Mouse (Mus musculus): Measurements from ENCODE around the gene Lcn2. TPM values are rescaled to one million over a fixed set of nuclear protein-coding genes. Genes with fewer than 3 reads are reported as not detected.
A peak's percentile ranks its signal among the peaks of the same experiment; 100 is the strongest.

Gene Lcn2
- polyA plus RNA-seq, 1 experiment from 2014 or later = 0.35 TPM

DNA sequence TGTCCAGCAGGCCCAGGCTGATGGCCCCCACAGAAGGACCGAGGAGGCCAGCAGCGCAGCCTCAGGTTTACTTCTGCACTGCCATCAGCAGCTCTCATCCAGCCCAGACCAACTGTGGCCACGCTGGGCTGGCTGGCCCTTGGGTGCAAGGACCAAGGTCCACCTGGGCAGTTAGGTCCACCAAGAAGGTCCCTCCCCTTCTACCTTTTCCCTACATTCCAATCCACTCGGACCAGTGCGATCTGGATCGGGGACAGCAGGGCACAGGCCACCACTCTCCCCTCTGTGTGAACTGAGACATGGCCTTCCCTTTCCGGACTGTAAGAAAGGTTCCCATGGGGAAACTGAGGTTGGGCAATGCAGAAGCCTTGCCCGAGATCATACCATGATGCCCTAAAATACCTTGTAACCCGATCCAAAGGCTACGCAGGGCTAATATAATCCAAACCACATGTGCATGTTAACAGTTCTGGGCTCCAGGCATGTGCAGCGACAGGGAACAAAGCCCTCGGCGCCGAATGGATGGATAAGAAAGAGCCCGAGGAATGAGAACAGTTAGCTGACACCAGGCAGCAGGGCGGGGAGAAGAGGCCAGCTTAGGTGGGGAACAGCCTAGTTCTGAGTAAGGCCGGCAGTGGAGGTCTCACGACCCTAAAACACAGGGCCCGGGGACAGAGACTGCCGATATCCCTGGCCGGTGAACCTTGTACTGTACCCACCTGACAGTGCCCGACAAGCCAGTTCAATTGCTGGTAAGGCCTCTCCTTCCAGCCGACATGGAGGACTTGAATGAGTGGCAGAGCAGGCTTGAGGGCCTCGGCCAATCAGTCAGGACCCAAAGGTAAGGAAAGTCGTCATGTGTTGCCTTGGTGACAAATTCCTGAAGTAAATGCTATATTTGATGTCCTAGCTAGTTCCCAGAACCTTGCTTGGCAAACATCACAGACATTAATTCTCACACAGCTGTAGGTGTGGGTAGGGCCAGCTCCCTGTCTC lies 20.7 kb upstream of the Lcn2 start:
- Histone ChIP-seq H3K4me1 (replicated peaks) (no peaks in the 10 kb centered on the region), H3K27ac (no peak overlapping the region), H3K36me3 (peaks cover 2% of the 10 kb centered on the region), H3K4me2 (replicated peaks) (no peak overlapping the region), H3K9ac (replicated peaks) (no peak overlapping the region), H3K4me3 (replicated peaks) (no peak overlapping the region), H3K9me3 (no peaks in the 10 kb centered on the region), H3K27me3 (no peaks in the 10 kb centered on the region)
- WGBS = 71% methylated on average over 25 of the region's 25 CpGs
- ATAC-seq = no peak

DNA sequence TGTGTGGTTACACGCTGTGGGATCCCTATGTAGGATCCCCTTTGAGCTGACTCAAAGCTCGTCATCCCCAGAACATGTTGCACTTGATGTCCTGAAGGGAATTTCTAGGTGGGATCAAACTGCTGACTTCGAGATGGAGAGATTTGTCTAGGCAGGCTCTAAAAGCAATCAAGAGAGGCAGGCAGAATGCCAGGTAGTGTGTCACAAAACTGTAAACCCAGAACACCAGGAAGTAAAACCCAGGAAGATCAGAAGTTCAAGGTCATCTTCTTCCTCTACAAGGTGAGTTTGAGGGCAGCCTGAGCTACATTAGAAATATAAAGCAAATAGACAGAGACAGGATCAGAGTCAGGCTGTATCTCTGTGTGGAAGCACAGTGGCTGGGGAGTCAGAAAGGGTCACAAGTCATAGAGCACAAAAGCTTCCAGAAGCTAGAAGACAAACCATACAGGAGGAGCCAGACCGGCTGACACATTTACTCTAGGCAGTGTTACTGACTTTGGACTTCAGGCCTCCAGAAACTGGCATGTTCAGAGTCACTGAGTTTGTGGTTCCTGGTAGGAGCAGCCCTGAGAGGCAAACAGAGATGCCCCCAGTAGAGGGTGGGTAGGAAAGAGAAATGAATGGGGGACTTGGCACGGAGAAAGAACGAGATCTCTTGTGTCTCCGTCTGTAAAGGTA lies 19.2 kb upstream of the Lcn2 start:
- H3K27ac ChIP-seq = no peak overlapping the region

DNA sequence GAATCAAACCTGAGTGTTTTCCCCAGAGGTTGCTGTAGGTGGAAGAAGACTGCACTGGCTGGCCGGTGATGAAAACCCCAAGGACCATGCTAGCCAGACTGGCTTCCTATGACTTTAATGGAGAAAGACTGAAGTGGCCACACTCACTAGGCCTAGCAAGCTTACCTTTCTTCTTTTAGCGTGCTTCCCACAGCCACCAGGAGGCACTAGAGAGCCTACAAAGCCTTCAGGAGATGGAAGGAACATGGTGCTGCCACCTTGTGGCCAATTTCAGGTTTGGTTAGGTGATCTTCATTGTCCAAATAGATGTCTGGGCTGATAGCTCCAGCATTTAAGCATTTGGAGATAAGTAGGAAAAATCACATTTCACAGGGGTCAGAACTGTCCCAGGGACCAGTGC lies 16.6 kb upstream of the Lcn2 start:
- Histone ChIP-seq H3K9ac (replicated peaks) (no peak overlapping the region), H3K9me3 (no peaks in the 10 kb centered on the region), H3K4me3 (replicated peaks) (no peak overlapping the region), H3K4me1 (replicated peaks) (no peaks in the 10 kb centered on the region), H3K36me3 (peaks cover 34% of the 10 kb centered on the region), H3K27ac (no peak overlapping the region), H3K4me2 (replicated peaks) (no peak overlapping the region), H3K27me3 (no peaks in the 10 kb centered on the region)
- peak; percentile 67 for ATAC-seq
- 18% methylated on average over 2 of the region's 2 CpGs for WGBS

More for the DNA sequence above, 19.2 kb upstream of the Lcn2 start:
- H3K4me1 ChIP-seq (replicated peaks) = no peaks in the 10 kb centered on the region
- H3K36me3 ChIP-seq = peaks cover 8% of the 10 kb centered on the region
- ATAC-seq = no peak
- H3K4me2 ChIP-seq (replicated peaks) = no peak overlapping the region
- H3K9me3 ChIP-seq = no peaks in the 10 kb centered on the region
- no peaks in the 10 kb centered on the region for H3K27me3 ChIP-seq
- no peak overlapping the region for H3K4me3 ChIP-seq (replicated peaks)
- H3K9ac ChIP-seq (replicated peaks) = no peak overlapping the region
- 82% methylated on average over 7 of the region's 7 CpGs for WGBS

DNA sequence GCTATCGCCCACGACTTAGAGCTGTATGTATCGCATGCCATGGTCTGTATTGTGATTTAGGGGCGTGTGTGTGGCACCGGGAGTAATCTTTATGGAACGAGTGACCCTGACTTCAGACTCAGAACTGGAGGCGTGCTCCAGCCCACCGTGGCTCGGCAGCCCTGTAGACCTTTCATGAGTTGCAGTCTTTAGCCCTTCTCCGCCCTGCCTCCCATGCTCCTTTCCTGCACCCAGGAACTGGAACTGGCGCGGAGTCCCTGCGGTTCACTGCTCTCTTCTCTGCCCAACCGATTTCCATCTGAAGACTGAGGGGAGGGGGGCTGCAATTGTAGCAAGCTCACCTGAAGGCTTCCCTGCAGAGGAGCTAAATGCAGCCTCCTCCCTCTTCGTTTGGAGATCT lies 8.6 kb upstream of the Lcn2 start:
- Histone ChIP-seq H3K4me3 (replicated peaks) (peak overlapping the region; percentile 83), H3K9ac (replicated peaks) (peak overlapping the region; percentile 86), H3K4me1 (replicated peaks) (peaks cover 19% of the 10 kb centered on the region), H3K27ac (0 out of 2 replicates have a peak overlapping the region, but pooled peaks have one; percentile 85), H3K9me3 (no peaks in the 10 kb centered on the region), H3K27me3 (no peaks in the 10 kb centered on the region), H3K36me3 (peaks cover 29% of the 10 kb centered on the region), H3K4me2 (replicated peaks) (peak overlapping the region; percentile 96)
- no peak for ATAC-seq
- WGBS = under 1% methylated on average over 15 of the region's 15 CpGs

DNA sequence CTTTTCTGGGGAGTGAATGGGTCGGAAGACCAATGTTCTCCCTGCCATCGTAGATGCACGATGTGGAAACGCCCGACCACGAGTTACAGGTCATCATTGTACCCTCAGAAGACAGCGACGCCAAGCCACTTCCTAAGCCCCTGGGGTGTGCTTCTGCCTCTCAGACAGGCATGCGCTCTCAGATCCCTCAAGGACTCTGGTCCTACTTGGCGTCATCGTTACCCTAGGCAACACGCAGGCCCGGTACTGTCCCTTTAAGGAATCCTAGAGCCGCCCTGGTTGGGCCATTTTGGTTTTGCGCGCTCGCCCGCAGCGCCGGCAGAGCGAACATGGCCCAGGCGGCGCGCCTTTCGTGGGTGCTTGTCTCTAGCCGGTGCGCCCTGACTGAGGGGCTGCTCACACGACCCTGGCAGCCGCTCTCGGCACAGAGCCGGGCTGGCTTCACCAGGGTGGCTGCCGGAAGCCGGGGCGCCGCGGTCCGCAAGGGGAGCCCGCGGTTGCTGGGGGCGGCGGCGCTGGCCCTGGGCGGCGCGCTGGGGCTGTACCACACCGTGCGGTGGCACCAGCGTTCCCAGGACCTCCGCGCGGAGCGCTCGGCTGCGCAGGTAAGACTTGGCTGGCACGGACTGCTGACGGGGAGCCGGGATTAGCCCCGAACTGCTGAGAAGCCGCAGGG lies 8.0 kb upstream of the Lcn2 start:
- H3K27me3 ChIP-seq = no peaks in the 10 kb centered on the region
- peak overlapping the region; percentile 96 for H3K4me2 ChIP-seq (replicated peaks)
- peak overlapping the region; percentile 83 for H3K4me3 ChIP-seq (replicated peaks)
- under 1% methylated on average over 59 of the region's 59 CpGs for WGBS
- H3K36me3 ChIP-seq = peaks cover 23% of the 10 kb centered on the region
- H3K9ac ChIP-seq (replicated peaks) = peak overlapping the region; percentile 86
- H3K4me1 ChIP-seq (replicated peaks) = peaks cover 19% of the 10 kb centered on the region
- H3K9me3 ChIP-seq = no peaks in the 10 kb centered on the region
- peak overlapping the region; percentile 85 for H3K27ac ChIP-seq
- ATAC-seq = peak; percentile 98

DNA sequence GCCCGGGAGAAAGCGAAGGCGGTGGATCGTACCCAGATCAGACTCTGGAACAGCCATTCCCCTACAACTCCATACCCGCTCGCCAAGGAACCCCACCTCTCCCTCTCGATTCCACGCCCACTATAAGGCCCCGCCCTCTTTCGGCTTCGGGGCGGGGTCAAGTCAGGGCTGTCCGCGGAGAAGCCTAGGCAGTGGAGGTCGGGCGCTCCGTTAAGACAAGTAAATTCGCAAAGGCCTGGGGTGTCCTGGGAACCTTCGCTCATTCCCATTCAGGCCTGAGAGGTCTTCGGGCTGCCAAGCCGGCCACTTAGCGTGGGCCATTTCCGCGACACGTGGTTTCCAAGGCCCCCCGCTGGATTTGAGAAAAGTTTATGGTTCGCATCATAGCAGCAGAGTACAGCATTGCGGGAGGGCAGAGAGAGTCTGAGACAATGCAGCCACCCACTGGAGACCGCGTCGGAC lies 7.5 kb upstream of the Lcn2 start, which contains the start of gene Ptges2:
Gene Ptges2 (plus strand): TSS at position 413 of the 462 bp plus-strand sequence.
- under 1% methylated on average over 31 of the region's 31 CpGs for WGBS
- peak within 1 kb of the TSS; percentile 86 for H3K9ac ChIP-seq (replicated peaks)
- peaks cover 17% of the 10 kb centered on the region for H3K36me3 ChIP-seq
- H3K4me1 ChIP-seq (replicated peaks) = peaks cover 19% of the 10 kb centered on the region
- peak; percentile 91 for ATAC-seq
- peak within 1 kb of the TSS; percentile 83 for H3K4me3 ChIP-seq (replicated peaks)
- peak within 1 kb of the TSS; percentile 96 for H3K4me2 ChIP-seq (replicated peaks)
- no peaks in the 10 kb centered on the region for H3K9me3 ChIP-seq
- peak within 1 kb of the TSS; percentile 85 for H3K27ac ChIP-seq
- no peaks in the 10 kb centered on the region for H3K27me3 ChIP-seq

DNA sequence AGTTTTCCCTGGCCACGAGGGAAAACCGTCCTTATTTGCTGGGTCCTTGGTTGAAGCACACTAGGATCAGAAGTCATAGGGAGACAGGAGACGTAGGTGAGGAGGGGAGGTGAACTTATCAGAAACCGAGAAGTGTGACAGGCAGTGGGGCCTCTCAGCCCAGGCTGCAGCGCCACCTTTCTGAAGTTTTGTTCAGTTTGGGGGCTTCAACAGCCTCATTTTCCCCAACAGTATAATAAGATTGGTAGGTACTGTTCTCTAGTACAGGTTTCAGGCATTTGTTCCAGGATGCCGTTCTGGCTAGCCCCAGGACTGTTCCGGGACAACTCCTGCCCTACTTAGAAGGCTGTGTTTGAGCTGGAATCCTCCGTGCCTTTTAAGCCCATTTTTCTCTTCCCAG lies 6.9 kb upstream of the Lcn2 start:
- H3K27ac ChIP-seq = peak overlapping the region; percentile 85
- WGBS = 5% methylated on average over 8 of the region's 8 CpGs
- peak overlapping the region; percentile 86 for H3K9ac ChIP-seq (replicated peaks)
- no peaks in the 10 kb centered on the region for H3K9me3 ChIP-seq
- H3K27me3 ChIP-seq = no peaks in the 10 kb centered on the region
- H3K4me2 ChIP-seq (replicated peaks) = peak overlapping the region; percentile 96
- peaks cover 19% of the 10 kb centered on the region for H3K4me1 ChIP-seq (replicated peaks)
- H3K4me3 ChIP-seq (replicated peaks) = peak overlapping the region; percentile 83
- ATAC-seq = no peak
- H3K36me3 ChIP-seq = peaks cover 12% of the 10 kb centered on the region; the same call in 1 of the 2 replicates

DNA sequence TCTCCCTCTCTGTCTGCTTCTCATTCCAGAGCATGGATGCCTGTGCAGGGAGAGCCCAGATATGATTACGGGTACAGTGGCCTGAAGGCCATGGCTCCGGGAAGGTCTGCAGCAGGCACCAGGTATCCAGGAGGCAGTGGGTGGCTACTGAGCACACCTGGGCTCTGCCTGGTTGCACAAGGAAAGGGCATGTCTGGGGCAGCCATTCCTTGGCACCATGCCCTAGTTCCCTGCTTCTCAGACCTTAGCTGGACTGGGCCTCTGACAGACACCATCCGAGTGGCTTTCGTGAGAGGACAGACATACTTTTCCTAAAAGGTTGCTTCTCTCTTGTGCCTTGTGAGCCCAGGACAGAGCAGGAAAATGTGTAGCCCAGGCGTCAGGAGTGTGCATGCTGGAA lies 4.0 kb upstream of the Lcn2 start:
- Histone ChIP-seq H3K27me3 (no peaks in the 10 kb centered on the region), H3K9me3 (no peaks in the 10 kb centered on the region), H3K4me2 (replicated peaks) (no peak overlapping the region), H3K36me3 (no peaks in the 10 kb centered on the region), H3K27ac (no peak overlapping the region), H3K9ac (replicated peaks) (no peak overlapping the region), H3K4me1 (replicated peaks) (peaks cover 11% of the 10 kb centered on the region), H3K4me3 (replicated peaks) (no peak overlapping the region)
- no peak for ATAC-seq
- 77% methylated on average over 5 of the region's 5 CpGs for WGBS

DNA sequence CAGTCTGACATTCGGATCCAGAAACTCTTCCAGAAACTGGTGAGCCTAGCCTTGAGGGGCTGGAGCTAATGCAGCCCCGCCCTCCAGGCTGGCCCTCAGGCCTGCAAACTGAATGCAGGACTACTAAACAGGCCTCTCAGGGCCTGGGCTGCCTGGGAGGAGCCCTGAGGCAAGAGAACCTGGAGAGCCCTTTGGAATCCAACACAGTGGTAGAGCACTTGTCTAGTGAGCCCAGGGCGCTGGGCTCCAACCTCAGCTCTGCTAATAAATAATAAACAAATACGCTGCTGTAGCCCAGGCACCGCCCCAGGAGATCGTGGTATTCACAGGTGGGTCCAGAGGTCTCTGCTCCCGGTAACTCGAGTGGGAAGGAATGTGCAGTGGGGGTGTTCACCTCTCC lies 2.8 kb upstream of the Lcn2 start:
- Histone ChIP-seq H3K27ac (no peak overlapping the region), H3K9ac (replicated peaks) (no peak overlapping the region), H3K36me3 (no peaks in the 10 kb centered on the region), H3K27me3 (no peaks in the 10 kb centered on the region), H3K4me3 (replicated peaks) (no peak overlapping the region), H3K4me1 (replicated peaks) (peaks cover 5% of the 10 kb centered on the region), H3K4me2 (replicated peaks) (no peak overlapping the region), H3K9me3 (no peaks in the 10 kb centered on the region)
- ATAC-seq = no peak
- WGBS = 75% methylated on average over 8 of the region's 8 CpGs

DNA sequence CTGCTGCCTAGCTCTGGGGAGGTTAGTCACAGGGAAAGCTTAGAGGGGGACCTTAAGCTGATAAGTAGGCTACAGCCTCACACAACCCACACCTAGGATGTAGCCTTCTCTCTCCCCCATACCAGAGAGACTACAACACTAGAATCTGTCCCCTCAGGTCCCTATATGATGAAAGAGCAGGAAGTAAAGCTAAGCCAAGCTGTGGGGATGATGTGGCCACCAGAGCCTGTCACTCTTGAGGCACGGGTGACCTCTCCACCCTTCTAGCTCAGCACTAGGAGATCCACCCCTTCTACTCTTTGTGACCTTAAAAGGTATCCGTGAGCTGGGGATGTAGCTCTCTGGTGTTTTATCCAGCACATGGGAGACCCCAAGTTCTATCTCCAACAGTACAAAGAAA lies 1.1 kb upstream of the Lcn2 start:
- Histone ChIP-seq H3K27me3 (no peaks in the 10 kb centered on the region), H3K4me3 (replicated peaks) (no peak overlapping the region), H3K36me3 (no peaks in the 10 kb centered on the region), H3K27ac (no peak overlapping the region), H3K9me3 (no peaks in the 10 kb centered on the region), H3K9ac (replicated peaks) (no peak overlapping the region), H3K4me2 (replicated peaks) (no peak overlapping the region), H3K4me1 (replicated peaks) (no peaks in the 10 kb centered on the region)
- no peak for ATAC-seq
- 76% methylated on average over 2 of the region's 2 CpGs for WGBS

DNA sequence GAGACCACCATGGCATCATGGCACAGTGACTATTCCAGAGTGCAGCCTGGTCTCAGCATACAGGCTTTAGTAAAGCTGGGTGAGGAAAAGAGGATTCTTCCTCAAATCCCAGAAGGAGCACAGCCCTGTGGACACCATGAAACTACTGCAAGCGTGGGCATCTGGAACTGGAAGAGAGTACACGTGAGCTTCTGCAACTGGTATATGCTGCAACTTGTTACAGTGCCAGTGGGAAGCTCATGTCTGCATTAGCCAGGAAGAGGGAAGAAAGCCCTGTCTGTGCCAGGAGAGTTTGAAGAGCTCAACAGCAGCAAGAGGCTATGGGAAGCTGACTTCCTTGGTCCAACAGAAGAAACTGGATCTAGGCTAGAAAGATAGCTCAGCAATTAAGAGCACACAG lies 5.4 kb downstream of the Lcn2 start:
- H3K27me3 ChIP-seq = peaks cover 9% of the 10 kb centered on the region
- no peak overlapping the region for H3K27ac ChIP-seq
- H3K4me3 ChIP-seq (replicated peaks) = 0 out of 2 replicates have a peak overlapping the region, but pooled peaks have one; percentile 70
- no peak overlapping the region; the same call in 1 of the 2 replicates for H3K4me2 ChIP-seq (replicated peaks)
- peaks cover 25% of the 10 kb centered on the region for H3K36me3 ChIP-seq
- H3K9me3 ChIP-seq = no peaks in the 10 kb centered on the region
- ATAC-seq = no peak
- no peak overlapping the region for H3K9ac ChIP-seq (replicated peaks)
- H3K4me1 ChIP-seq (replicated peaks) = peaks cover 12% of the 10 kb centered on the region
- WGBS = 87% methylated on average over 2 of the region's 2 CpGs
